Mouse (Mus musculus) left cerebral cortex, postnatal 36 days (tissue): ENCODE measurements around the gene Nova1. TPM values are rescaled to one million over a fixed set of nuclear protein-coding genes. Genes with fewer than 3 reads are reported as not detected.

Source experiments
- DNase-seq, 2 experiments: peaks; one replicate each; pipeline ENCODE4 v3.0.0; 2021 to 2022; ENCODE audit warnings: low spot score in 2 of 2, mixed read lengths in 1 of 2
- intact Hi-C: fragments of 180-260 bp; cut with DNase I; formaldehyde crosslinking; loops from one replicate; pipeline ENCODE4 v1.15.1; 2025
- total RNA-seq, 2 experiments: library from RNA; stranded (reverse); gene quantifications; 2 replicates each; pipeline ENCODE4 v1.2.3; 2021

Nova1 gene
- 10 to 100 TPM; 43.6 to 47.2 TPM for total RNA-seq

DNA sequence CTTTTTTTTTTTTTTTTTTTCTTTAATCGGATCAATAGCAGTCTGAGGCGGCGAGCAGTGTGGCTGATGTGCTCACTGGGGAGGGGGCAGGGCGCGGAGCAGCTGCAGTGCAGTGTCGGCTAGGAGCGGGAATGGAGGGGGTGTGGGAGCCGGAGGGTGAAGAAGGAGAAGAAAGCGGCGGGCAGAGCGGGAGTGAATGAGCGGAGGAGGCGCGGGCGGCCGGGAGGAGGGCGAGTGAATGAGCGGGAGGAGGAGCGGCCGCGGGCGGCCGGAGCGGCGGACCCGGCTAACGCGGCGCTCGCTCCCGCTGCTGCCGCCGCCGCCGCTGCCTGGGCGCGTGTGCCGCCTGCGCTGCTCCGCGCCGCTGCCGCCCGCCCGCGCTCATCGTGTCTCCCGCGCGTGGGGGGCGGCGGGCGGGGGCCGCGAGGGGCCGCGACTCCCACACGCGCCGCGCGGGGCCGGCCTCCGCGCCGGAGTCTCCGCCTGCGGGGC, at the start of gene Nova1:
TSS of gene Nova1 (minus strand) at position 74 of the 492 bp plus-strand sequence.
- peak; percentile 76 to 78 for DNase-seq
- intact Hi-C loops = loop anchor here (2.0 to 10.0 kb wide), 4 partner anchors 344 to 1354 kb away; no protein-coding TSS in a partner anchor

DNA sequence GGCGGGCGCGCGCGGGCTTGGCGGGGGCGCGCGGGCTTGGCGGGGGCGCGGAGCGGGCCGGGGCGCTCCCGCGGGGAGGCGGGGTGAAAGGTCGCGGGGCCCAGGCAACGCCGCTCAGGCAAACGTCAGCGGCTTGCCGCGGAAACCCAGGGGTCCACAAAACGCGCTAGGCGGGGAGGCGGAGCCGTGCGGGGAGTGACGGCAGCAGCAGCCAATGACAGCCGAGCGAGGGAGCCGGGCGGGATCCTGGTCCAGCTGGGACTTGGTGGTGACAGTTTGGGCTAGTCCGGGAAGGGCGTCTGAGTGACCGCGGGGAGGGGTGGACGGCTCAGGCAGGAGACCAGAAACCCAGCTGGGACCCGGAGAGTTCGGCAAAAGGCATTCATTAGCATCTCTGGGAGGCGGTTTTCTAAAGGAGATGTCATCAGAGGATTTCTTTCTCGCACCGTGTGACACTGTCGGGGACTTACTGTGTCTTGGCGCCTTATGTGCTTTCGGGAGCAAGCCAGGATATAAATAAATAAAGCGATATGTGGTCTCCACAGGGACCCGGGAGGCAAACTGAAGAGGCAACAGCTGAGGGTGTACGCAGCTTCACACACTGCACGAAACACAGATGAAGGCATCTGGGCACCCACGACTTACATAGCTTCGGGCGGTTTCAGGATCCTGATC, 756 bp upstream of the Nova1 start:
- intact Hi-C loops = loop anchor here (2.0 to 10.0 kb wide), 4 partner anchors 343 to 1355 kb away; no protein-coding TSS in a partner anchor
- peak; percentile 97 for DNase-seq

DNA sequence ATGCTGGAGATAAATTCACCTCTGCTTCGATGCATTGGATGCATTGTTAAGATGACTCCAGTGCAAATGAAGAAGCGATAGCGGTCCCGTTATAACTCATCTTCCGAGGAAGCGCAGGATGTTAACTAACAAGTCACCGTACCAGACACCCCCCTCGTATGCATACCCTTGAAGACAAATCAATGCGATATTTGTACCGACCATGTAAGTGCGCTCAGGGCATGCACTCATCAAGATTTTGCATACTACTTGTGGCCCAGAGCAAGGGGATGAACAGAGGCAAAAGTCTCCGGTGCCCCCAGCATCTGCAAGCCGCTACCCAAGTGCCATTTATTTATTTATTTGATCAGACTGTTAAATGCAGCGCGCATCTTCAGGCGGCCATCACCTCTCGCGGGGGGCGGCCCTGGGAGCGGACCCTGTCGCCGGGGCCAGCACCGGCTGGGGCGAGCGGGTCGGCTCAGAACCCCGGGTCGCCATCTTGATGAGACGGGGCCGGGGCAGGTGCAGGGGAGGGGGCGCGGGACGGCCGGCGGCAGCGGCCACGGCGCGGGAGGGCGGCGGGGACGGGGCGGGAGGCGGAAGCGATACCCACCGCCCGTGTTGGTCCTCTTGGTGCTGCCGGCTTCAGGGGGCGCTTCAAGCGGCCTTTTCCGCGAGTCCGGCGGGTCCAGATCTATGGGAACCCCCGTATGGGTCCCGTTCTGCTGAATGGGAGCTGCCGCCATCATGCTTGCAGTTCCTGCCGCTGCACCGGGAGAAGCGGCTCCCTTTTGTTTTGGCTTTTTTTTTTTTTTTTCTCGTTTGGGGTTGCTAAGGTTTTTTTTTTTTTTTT, 491 bp downstream of the Nova1 start:
- intact Hi-C loops = loop anchor here (2.0 to 10.0 kb wide), 4 partner anchors 345 to 1353 kb away; no protein-coding TSS in a partner anchor
- DNase-seq = peak; percentile 58 to 65

DNA sequence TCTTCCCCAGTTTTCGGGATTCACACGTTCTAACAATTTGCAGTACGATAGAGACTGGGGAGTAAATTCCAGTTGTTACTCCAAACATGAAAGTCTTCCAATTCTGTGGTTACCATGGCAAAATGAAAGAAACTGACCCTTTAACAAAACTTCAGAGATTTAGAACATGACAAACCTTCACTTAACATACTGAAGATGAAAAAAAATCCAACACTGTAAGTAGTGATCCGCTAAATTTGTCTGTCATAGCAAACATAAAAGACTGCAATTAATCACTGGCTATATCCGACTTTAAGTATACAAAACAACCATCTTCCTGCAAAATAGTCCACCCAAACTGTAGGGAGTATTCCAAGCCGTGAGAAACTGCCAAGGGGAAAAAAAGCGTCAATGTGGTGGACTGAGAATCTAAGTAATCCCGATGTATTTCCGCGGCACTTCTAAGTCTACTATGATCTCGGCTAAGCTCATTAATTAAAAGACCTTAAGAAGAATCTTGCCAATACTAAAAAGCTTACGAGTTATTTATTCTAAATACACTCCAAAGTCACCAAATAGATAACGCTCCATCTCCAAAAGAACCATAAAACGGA, 1.4 kb downstream of the Nova1 start:
- DNase-seq = no peak
- intact Hi-C loops = loop anchor here (10.0 kb wide), 3 partner anchors 497 to 1353 kb away; no protein-coding TSS in a partner anchor

DNA sequence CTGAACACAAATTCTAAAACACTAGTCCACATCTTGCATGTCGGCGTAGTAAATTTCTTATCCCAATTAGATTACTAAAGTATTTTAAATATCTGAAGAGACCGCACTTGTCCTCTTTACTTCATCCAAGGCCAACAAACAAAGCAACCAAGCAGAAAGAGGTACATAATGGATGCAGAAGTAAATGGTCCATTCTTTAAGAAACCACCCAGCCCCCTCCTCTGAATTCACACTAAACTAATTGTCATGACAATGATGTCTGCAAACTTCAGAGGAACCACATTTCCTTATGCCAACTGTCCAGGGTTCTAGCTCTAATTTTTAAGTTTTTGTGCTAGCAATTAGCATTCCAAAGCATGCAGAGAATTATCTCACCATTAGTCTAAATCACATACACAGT, 2.4 kb downstream of the Nova1 start:
- no peak for DNase-seq
- intact Hi-C loops = loop anchor here (10.0 kb wide), 3 partner anchors 499 to 1351 kb away; no protein-coding TSS in a partner anchor

DNA sequence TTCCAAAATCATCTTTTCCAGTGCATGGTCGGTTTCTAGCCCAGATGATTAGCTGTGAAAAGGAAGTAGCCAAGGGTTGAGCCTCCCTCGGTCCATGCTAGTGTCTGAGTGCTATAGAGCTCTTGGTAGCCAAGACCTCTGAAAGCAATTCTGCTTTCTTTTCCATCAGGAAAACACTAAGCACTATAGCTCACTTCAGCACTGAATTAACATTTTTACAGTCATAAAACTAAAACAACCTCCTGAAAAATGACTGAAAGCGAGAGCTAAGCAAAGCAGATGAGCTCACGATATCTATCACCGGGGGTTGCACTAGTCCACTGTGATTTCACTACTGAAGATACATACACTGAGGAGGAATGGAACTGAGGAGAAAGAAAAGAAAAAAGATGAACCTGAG, 3.0 kb downstream of the Nova1 start:
- DNase-seq = no peak
- intact Hi-C loops = loop anchor here (10.0 kb wide), 3 partner anchors 499 to 1351 kb away; no protein-coding TSS in a partner anchor

DNA sequence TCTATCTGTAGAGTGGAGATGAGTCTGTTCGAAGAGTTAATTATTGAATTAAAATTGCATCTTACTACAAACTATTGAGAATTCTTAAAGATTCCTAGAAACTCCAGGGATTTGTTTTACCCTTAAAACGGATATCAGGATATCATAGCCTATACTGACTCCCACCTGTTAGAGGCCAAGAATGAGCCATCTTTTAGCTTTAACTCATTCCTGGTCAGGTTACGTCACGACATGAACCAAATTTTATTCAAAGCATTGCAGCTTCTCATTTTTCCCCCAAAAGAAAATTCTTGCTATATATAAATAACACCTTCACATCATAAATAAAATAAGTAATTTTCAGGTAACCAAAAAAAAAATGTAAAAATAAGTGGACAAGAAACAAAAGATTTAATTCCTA, 3.9 kb downstream of the Nova1 start:
- DNase-seq = no peak
- intact Hi-C loops = loop anchor here (10.0 kb wide), 3 partner anchors 500 to 1350 kb away; no protein-coding TSS in a partner anchor

DNA sequence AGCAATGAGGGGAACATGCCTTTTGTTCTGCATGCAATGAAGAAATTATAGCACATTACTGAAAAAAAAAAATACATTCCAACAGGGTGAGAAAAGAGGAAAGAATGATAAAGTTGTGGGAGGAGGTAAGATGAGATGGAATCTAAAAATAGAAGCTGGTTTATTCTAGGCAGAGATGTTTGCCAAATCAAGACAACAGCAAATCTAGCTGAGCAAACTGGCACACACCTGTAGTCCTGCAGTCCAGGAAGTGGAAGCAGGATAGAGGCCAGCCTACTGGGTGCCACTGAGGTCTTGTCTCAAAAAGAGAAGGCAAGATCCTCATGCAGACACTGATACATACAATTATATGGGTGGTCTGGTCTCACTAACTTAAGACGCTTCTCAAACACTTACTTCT, 17.4 kb downstream of the Nova1 start:
- intact Hi-C loops = no loop called here
- no peak for DNase-seq

DNA sequence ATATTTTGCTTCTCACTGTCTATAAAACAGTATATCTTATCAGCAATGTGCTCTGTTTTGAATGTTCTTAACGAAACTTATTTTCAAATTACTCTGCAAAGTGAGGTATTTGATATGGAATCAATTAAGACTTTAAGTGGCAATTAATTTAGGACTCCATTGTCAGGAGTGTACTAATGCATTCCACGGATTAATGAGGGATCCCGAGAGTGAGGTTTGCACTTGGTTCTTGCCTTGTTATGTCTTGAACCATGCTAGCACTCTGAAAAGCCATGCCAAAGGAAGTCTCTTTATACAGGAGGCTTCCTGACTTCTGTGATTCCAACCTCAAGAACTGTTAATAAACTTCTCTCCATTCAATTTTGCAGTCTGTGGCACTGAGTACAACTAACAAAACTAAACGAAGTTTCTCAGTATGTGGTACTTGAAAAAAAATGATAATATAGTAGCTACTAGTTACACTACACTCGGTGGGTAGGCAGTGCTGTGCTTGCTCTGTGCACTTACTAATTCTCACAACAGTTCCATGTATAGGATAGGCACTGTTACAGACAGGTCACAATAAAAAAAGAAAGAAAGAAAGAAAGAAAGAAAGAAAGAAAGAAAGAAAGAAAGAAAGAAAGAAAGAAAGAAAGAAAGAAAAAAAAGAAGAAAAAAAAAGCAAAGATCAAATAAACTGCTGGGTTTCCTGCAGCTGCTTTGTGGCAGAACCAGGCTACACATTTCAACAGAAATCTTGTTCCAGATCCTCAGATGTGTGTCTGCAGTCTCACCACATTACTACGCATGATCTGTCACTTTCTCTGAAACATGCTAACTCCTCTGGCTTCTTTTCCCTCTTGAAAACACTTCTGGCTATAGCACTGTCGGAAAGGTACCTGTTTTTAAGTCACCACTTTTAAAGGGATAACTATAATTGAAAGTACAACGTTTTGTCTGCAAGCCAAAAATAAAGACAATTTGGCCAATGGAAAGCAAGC, 36.1 kb downstream of the Nova1 start:
- no peak for DNase-seq
- intact Hi-C loops = no loop called here

DNA sequence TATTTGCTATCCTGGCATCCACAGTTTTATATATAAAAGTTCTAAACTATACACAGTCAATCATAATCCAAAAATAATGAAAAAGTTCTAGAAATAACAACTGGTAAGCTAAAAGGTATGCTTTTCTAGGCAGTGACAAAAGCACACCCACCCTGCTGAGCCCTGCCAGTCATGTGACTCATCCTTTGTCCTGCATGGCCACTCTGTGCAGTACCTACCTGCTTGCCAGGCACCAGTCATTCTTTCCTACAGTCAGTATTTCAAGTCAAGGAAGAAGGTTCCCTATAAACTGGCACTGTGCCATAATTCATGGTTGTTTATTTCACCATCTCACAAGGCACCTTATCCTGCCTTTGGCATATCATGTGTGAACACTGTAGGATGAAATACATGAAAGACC, 37.2 kb downstream of the Nova1 start:
- intact Hi-C loops = no loop called here
- no peak for DNase-seq

DNA sequence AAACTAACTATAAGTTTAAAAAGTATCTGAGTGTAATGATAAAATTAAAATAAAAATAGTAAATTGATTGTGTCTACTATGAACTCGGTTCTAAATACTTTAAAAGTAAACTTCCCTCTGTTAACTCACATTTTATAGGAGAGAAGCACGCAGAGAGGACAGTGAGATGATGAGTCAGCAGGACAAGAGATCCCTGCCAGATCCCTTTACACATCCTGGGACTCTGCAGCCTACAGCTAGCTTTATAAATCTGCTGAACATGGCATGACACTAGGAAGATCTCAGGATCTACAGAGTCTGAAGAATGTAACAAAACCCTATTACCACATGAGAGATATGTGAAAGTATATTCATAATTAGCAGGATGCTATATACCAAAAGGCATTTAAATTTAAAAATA, 37.7 kb downstream of the Nova1 start:
- intact Hi-C loops = no loop called here
- DNase-seq = no peak

DNA sequence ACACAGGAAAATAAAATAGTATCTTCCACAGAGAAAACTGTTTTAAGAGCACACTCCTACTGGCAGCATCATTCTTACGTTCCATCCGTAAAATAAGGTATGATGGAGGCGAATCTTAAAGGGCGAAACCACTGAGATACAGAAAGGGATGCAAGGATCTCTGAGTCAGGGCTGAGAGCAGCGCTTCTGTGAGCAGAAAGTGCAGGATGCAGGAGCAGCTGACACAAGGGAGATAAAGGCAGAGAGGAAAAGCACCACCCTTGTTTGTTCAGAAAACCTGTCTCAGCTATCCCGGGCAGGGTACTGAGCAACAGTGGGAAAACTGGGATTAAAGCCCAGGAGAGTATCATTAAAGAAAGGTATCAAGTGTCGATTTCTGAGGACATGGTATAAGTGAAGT, 59.3 kb downstream of the Nova1 start:
- intact Hi-C loops = no loop called here
- DNase-seq = no peak

DNA sequence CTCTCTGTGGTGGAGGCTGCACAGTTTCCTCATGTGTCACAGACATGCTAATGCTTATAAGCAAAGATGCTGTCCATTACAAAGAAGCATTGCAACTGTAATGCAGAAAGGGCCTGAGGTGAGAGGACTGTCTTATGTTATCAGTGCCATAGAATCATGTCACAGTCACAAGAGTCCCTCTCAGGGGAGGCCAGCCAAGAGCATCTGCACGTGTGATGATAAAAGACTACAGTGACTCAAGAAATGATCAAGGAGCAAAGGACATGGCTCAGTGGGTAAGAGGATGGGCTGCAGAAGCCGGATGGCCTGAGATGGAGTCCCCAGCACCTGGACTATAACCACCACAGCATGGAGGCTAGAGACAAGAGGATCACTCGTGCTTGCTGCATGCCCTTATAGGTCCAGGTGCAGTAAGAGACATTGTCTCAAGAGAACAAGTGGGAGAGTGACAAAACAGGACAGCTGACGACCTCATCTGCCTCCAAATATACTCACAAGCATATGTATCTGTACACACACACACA, 64.3 kb downstream of the Nova1 start:
- DNase-seq = no peak
- intact Hi-C loops = no loop called here

DNA sequence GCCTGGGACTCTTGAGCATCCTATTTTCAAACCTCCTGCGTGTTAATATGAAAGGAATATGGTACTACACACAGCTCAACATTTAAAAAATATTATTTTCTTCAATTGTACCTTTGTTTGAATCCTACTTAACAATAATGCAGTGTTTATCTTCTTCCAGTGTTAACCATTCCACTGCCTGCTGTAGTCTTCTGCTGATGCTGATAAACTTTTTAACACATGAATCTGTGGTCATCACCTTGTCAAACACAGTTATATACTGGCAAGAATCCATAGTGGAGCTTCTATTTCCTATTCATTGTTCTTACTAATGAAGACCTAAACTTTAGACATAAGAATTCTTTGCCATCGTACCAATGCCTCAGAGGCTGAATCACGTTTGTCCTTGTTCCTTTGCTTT, 65.6 kb downstream of the Nova1 start:
- intact Hi-C loops = no loop called here
- DNase-seq = no peak

DNA sequence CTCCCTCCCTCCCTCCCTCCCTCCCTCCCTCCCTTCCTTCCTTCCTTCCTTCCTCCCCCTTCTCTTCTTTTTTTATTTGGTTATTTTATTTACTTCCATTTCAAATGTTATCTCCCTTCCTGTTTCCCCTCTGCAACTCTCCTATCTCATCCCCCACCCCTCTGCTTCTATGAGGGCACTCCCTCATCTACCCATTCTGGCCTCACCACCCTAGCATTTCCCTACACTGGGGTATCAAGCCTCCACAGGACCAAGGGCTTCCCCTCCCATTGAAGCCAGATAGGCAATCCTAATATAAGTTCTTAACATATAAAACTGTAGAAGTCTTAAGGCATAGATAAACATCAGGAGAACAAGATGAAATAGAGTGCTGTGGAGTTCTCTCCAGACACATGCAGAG, 85.5 kb downstream of the Nova1 start:
- DNase-seq = no peak
- intact Hi-C loops = no loop called here

DNA sequence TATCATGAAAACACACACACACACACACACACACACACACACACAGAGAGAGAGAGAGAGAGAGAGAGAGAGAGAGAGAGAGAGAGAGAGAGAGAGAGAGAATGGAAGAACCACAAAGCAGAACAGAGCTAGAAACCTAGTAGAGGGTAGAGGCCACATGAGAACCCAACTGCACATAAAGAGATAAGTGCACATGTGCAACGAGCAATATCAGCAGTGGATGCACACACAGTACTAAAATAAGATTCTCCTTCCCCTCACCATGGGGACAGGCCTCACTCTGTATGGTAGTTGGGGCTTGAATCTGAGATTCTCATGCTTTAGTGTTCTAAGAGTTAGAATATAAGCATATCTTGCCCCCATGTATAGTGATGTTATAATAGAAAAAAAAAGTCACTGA, 86.8 kb downstream of the Nova1 start:
- intact Hi-C loops = no loop called here

DNA sequence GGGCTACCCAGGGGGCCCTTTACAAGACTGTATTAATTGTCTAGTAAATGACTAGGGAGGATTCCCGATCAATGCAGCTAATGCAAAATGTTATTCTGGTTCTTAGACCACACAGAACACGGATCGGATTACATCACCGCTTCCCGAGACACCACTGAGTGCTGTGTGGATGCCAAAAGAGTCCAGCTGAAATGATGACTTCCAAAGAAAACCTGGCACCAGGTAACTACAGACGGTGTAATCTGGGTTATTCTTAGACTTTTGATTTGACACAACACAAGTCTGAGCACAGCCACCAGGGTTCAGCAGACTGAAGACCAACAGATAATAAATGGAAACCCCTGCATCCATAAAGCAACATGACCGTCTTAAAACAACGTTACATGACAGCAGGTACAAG, 96.8 kb downstream of the Nova1 start:
- intact Hi-C loops = no loop called here
- no peak for DNase-seq

More for the DNA sequence above, 86.8 kb downstream of the Nova1 start:
- no peak for DNase-seq

DNA sequence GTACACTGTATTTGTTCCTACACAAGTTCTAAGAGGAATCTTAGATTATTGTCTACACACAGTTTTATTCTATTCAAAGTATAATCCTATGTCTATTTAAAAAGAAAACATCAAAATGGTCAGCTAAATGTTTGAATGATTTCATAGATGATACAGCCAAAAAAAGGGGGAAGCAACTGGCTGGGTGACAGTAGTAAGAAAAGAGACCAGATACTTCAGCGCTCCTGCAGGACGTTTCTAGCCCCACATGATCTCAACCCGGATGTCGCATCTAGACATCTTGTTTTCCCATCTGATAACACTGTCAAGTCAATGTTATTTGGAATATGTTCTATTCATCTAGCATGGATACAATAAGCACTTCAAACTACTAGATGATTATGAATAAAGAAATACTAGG, 99.7 kb downstream of the Nova1 start:
- intact Hi-C loops = no loop called here
- DNase-seq = no peak

DNA sequence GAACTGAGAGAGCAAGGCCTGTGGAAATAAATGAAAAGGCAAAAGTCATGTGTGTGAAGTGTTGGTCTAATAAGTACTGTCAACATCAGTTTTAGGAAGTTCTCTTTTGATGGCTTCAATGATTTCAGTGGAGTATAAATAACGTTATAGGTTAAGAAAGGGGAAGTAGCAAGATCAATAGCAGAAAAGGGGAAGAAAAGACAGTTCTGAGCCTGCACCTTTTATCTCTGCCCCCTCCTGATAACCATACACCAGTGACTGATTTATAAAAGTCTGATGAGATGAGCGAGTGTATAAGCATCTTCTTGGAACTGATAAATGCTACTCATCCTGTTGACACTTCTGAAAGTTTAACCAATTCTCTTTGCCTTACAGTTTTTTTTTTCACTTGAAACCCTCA, 108.6 kb downstream of the Nova1 start:
- intact Hi-C loops = no loop called here
- no peak for DNase-seq
